Mouse (Mus musculus): ENCODE measurements around the gene Rab3gap2. TPM values are rescaled to one million over a fixed set of nuclear protein-coding genes. Genes with fewer than 3 reads are reported as not detected.

Gene Rab3gap2
- polyA plus RNA-seq, 1 experiment = 46.3 TPM

GRCm38 (mm10) chr1:185253140-185253892, 49.4 kb downstream of the Rab3gap2 start:
- H3K27me3 ChIP-seq (ENCODE audit: control insufficient read depth, insufficient read depth, low read length) = no peaks in the 10 kb centered on the region
- TF ChIP-seq POLR2A (IDR thresholded peaks at IDR 0.05; ENCODE audit: borderline replicate concordance, insufficient read depth, low read length) (no peak), CTCF (IDR thresholded peaks at IDR 0.05; ENCODE audit: borderline replicate concordance, insufficient read depth, low read depth, low read length) (no peak)
- DNase-seq = peak; percentile 28
- no peak overlapping the region for H3K4me3 ChIP-seq (replicated peaks; ENCODE audit: insufficient read depth, low read depth, low read length)
- H3K27ac ChIP-seq (ENCODE audit: insufficient read depth, low read length) = no peak overlapping the region
- WGBS = 28% methylated on average over 12 of the region's 12 CpGs
- H3K4me1 ChIP-seq (ENCODE audit: control insufficient read depth, insufficient read depth, low read length) = no peaks in the 10 kb centered on the region

GRCm38 (mm10) chr1:185255336-185255735, 51.4 kb downstream of the Rab3gap2 start:
- no peak for DNase-seq
- Histone ChIP-seq H3K4me1 (ENCODE audit: control insufficient read depth, insufficient read depth, low read length) (no peaks in the 10 kb centered on the region), H3K27ac (ENCODE audit: insufficient read depth, low read length) (no peak overlapping the region), H3K27me3 (ENCODE audit: control insufficient read depth, insufficient read depth, low read length) (no peaks in the 10 kb centered on the region), H3K4me3 (replicated peaks; ENCODE audit: insufficient read depth, low read depth, low read length) (no peak overlapping the region)
- WGBS = 91% methylated on average over 12 of the region's 12 CpGs
- TF ChIP-seq POLR2A (IDR thresholded peaks at IDR 0.05; ENCODE audit: borderline replicate concordance, insufficient read depth, low read length) (no peak), CTCF (IDR thresholded peaks at IDR 0.05; ENCODE audit: borderline replicate concordance, insufficient read depth, low read depth, low read length) (no peak)

DNA sequence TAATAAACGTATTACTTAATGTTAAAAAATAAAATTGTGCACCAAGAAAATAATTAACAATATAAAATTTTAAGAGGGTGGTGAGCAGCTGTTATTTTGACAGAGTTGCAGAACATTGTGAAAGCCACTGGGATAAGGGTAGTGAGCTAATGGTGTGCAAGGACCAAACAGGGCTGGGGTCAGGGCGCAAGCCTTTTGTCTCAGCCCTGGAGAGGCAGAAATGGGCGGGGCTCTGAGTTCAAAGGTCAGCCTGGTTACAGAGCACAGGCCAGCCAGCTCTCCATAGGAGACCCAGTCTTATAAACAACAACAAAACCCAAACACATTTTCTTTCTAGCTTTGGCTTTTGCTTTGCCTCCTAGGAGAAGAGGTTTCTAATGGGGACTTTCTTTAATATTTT, 52.8 kb downstream of the Rab3gap2 start:
- H3K4me3 ChIP-seq (replicated peaks; ENCODE audit: insufficient read depth, low read depth, low read length) = no peak overlapping the region

GRCm38 (mm10) chr1:185262565-185262964, 58.6 kb downstream of the Rab3gap2 start:
- Histone ChIP-seq H3K27me3 (ENCODE audit: control insufficient read depth, insufficient read depth, low read length) (no peaks in the 10 kb centered on the region), H3K4me1 (ENCODE audit: control insufficient read depth, insufficient read depth, low read length) (no peaks in the 10 kb centered on the region), H3K4me3 (replicated peaks; ENCODE audit: insufficient read depth, low read depth, low read length) (no peak overlapping the region), H3K27ac (ENCODE audit: insufficient read depth, low read length) (no peak overlapping the region)
- WGBS = 37% methylated on average over 14 of the region's 14 CpGs
- 0 out of 2 replicates have a peak, but pooled peaks have one; percentile 21 for TF ChIP-seq CTCF (IDR thresholded peaks at IDR 0.05; ENCODE audit: borderline replicate concordance, insufficient read depth, low read depth, low read length)
- no peak for TF ChIP-seq POLR2A (IDR thresholded peaks at IDR 0.05; ENCODE audit: borderline replicate concordance, insufficient read depth, low read length)
- DNase-seq = no peak

More for the DNA sequence above, 52.8 kb downstream of the Rab3gap2 start:
- H3K27me3 ChIP-seq (ENCODE audit: control insufficient read depth, insufficient read depth, low read length) = no peaks in the 10 kb centered on the region
- TF ChIP-seq CTCF (IDR thresholded peaks at IDR 0.05; ENCODE audit: borderline replicate concordance, insufficient read depth, low read depth, low read length) = no peak
- TF ChIP-seq POLR2A (IDR thresholded peaks at IDR 0.05; ENCODE audit: borderline replicate concordance, insufficient read depth, low read length) = no peak
- 44% methylated on average over 3 of the region's 3 CpGs for WGBS
- no peak for DNase-seq
- H3K27ac ChIP-seq (ENCODE audit: insufficient read depth, low read length) = no peak overlapping the region
- no peaks in the 10 kb centered on the region for H3K4me1 ChIP-seq (ENCODE audit: control insufficient read depth, insufficient read depth, low read length)

DNA sequence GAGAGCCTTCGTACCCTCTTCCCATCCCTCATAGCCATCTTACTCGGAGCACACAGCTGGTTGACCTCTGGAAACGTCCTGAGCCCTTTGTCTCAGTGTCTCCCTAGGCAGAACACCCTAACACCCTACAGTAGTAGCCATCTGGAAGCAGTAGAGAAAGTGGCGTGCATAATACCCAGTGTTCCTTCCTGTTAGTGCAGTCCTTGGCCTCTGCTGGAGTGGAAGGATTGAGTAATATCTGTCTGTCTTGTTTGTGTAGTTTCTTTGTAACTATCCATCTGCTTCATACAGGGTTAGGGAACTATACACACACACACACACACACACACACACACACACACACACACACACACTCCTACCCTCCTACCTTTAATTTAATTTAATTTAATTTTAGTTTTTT, 64.8 kb downstream of the Rab3gap2 start:
- H3K27me3 ChIP-seq (ENCODE audit: control insufficient read depth, insufficient read depth, low read length) = no peaks in the 10 kb centered on the region
- no peak overlapping the region for H3K4me3 ChIP-seq (replicated peaks; ENCODE audit: insufficient read depth, low read depth, low read length)
- H3K4me1 ChIP-seq (ENCODE audit: control insufficient read depth, insufficient read depth, low read length) = no peaks in the 10 kb centered on the region
- TF ChIP-seq CTCF (IDR thresholded peaks at IDR 0.05; ENCODE audit: borderline replicate concordance, insufficient read depth, low read depth, low read length) (no peak), POLR2A (IDR thresholded peaks at IDR 0.05; ENCODE audit: borderline replicate concordance, insufficient read depth, low read length) (no peak)
- no peak overlapping the region for H3K27ac ChIP-seq (ENCODE audit: insufficient read depth, low read length)
- 82% methylated on average over 4 of the region's 4 CpGs for WGBS
- no peak for DNase-seq

DNA sequence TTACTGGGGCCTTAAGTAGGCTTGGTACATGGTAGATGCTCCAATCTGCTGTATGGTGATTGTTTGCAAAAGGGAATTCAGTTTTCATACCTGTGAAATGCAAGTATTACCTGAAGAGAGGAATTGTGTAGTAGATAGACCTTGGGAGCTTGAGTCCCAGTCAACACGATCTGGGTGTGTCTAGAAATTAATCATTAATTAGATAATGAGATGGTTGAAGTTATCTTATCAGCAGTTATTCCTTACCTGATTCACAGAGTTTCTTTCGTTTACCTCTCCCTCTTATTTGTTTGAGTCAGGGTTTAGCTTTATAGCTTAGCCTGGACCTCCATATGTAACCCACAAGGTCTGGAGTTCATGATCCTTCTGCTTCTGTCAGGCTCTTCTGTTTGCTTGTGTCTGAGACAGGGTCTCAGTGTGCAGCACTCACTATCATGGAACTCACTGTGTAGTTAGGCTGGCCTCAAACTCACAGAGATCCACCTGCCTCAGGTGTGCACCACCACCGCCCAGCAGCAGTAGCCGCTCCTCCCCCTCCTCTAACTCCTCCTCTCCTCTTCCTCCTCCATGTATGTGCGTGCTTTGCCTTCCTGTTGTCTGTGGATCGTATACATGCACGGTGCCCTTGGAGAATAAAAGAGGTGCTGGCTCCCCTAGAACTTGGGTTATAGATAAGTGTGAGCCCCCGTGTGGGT, 66.6 kb downstream of the Rab3gap2 start:
- no peaks in the 10 kb centered on the region for H3K4me1 ChIP-seq (ENCODE audit: control insufficient read depth, insufficient read depth, low read length)
- WGBS = 96% methylated on average over 8 of the region's 8 CpGs
- no peak overlapping the region for H3K4me3 ChIP-seq (replicated peaks; ENCODE audit: insufficient read depth, low read depth, low read length)
- H3K27ac ChIP-seq (ENCODE audit: insufficient read depth, low read length) = no peak overlapping the region
- TF ChIP-seq POLR2A (IDR thresholded peaks at IDR 0.05; ENCODE audit: borderline replicate concordance, insufficient read depth, low read length) = no peak
- no peak for TF ChIP-seq CTCF (IDR thresholded peaks at IDR 0.05; ENCODE audit: borderline replicate concordance, insufficient read depth, low read depth, low read length)
- no peaks in the 10 kb centered on the region for H3K27me3 ChIP-seq (ENCODE audit: control insufficient read depth, insufficient read depth, low read length)
- no peak for DNase-seq

GRCm38 (mm10) chr1:185271373-185271772, 67.5 kb downstream of the Rab3gap2 start:
- H3K4me1 ChIP-seq (ENCODE audit: control insufficient read depth, insufficient read depth, low read length) = no peaks in the 10 kb centered on the region
- no peak overlapping the region for H3K27ac ChIP-seq (ENCODE audit: insufficient read depth, low read length)
- H3K27me3 ChIP-seq (ENCODE audit: control insufficient read depth, insufficient read depth, low read length) = no peaks in the 10 kb centered on the region
- H3K4me3 ChIP-seq (replicated peaks; ENCODE audit: insufficient read depth, low read depth, low read length) = no peak overlapping the region
- DNase-seq = no peak
- WGBS = 86% methylated on average over 9 of the region's 9 CpGs
- no peak for TF ChIP-seq CTCF (IDR thresholded peaks at IDR 0.05; ENCODE audit: borderline replicate concordance, insufficient read depth, low read depth, low read length)
- TF ChIP-seq POLR2A (IDR thresholded peaks at IDR 0.05; ENCODE audit: borderline replicate concordance, insufficient read depth, low read length) = no peak
